Mouse (Mus musculus) midbrain, embryonic 10.5 days (tissue): ENCODE data around the gene Aff3. TPM values are rescaled to one million over a fixed set of nuclear protein-coding genes. Genes with fewer than 3 reads are reported as not detected.
A peak's percentile ranks its signal among the peaks of the same experiment; 100 is the strongest.
"Not testable (repeated sequence)": the region's sequence is repeated elsewhere in the genome, so short reads cannot be mapped to it uniquely, and the experiment has no call there.

ENCODE experiments used
- DNase-seq: peaks from one replicate; pipeline ENCODE4 v3.0.0-alpha.2; 2017; ENCODE audit warnings: low spot score
- H3K27ac ChIP-seq: fragments of 300-500 bp; sonication (generic); replicated peaks from 2 replicates; pipeline ENCODE4 v1.5.1; 2016; ENCODE audit warnings: mild to moderate bottlenecking
- H3K27me3 ChIP-seq: fragments of 300-500 bp; sonication (generic); 2 replicates; pipeline ENCODE4 v1.6.1; 2016; ENCODE audit warnings: low read depth, mild to moderate bottlenecking; ENCODE audit not compliant: poor library complexity, severe bottlenecking
- H3K36me3 ChIP-seq: fragments of 300-500 bp; sonication (generic); 2 replicates; pipeline ENCODE4 v1.6.1; 2016; ENCODE audit warnings: mild to moderate bottlenecking, moderate library complexity
- H3K4me1 ChIP-seq: fragments of 300-500 bp; sonication (generic); 2 replicates; pipeline ENCODE4 v1.6.1; 2016
- H3K4me3 ChIP-seq: fragments of 300-500 bp; sonication (generic); 2 replicates; pipeline ENCODE4 v1.5.1; 2016; ENCODE audit warnings: mild to moderate bottlenecking, moderate library complexity
- H3K9me3 ChIP-seq: fragments of 300-500 bp; sonication (generic); replicated peaks from 2 replicates; pipeline ENCODE4 v1.6.1; 2016; ENCODE audit warnings: mild to moderate bottlenecking
- WGBS: fragments of 180-500 bp; shearing (Covaris S2); methylation state at CpG from one replicate; pipeline ENCODE4 v1.1.7; 2016; 5-methylcytosine and 5-hydroxymethylcytosine counted together
- polyA plus RNA-seq: library from polyadenylated mRNA; unstranded; fragments of >200 nt; fragmentation: Nextera tagmentation; extraction: Ambion mirVana; gene quantifications from 2 replicates; pipeline ENCODE4 v1.2.1, GENCODE M21; 2016

The Aff3 gene
- polyA plus RNA-seq, 1 experiment from 2014 or later, result 3.0 TPM

GRCm38 (mm10) chr1:38447581-38447980, 217.2 kb downstream of the Aff3 start:
- 96% methylated on average over 2 of the region's 2 CpGs for WGBS
- Histone ChIP-seq H3K27ac (no peak overlapping the region), H3K9me3 (no peaks in the 10 kb centered on the region), H3K4me1 (peaks cover 54% of the 10 kb centered on the region), H3K27me3 (no peaks in the 10 kb centered on the region), H3K36me3 (no peaks in the 10 kb centered on the region), H3K4me3 (no peak overlapping the region)
- no peak for DNase-seq

GRCm38 (mm10) chr1:38446152-38446820, 218.5 kb downstream of the Aff3 start:
- WGBS, result 91% methylated on average over 12 of the region's 12 CpGs
- H3K36me3 ChIP-seq, result no peaks in the 10 kb centered on the region
- peaks cover 67% of the 10 kb centered on the region for H3K4me1 ChIP-seq
- H3K27ac ChIP-seq, result no peak overlapping the region
- no peak overlapping the region for H3K4me3 ChIP-seq
- DNase-seq, result no peak
- no peaks in the 10 kb centered on the region for H3K9me3 ChIP-seq
- no peaks in the 10 kb centered on the region for H3K27me3 ChIP-seq

GRCm38 (mm10) chr1:38442887-38443286, 221.9 kb downstream of the Aff3 start:
- WGBS, result 86% methylated on average over 3 of the region's 3 CpGs
- H3K9me3 ChIP-seq, result no peaks in the 10 kb centered on the region
- peaks cover 75% of the 10 kb centered on the region for H3K4me1 ChIP-seq
- no peaks in the 10 kb centered on the region for H3K27me3 ChIP-seq
- no peak overlapping the region for H3K4me3 ChIP-seq
- no peak for DNase-seq
- H3K36me3 ChIP-seq, result no peaks in the 10 kb centered on the region
- peak overlapping the region; percentile 38; the same call in 1 of the 2 replicates for H3K27ac ChIP-seq

- no peaks in the 10 kb centered on the region for H3K27me3 ChIP-seq
- H3K9me3 ChIP-seq, result no peaks in the 10 kb centered on the region
- no peak overlapping the region for H3K4me3 ChIP-seq
- WGBS, result 80% methylated on average over 9 of the region's 9 CpGs
- no peak for DNase-seq
- peaks cover 79% of the 10 kb centered on the region for H3K4me1 ChIP-seq
- H3K36me3 ChIP-seq, result no peaks in the 10 kb centered on the region
- peak overlapping the region; percentile 38; the same call in 1 of the 2 replicates for H3K27ac ChIP-seq
Measured at GRCm38 (mm10) chr1:38442479-38442878, 222.3 kb downstream of the Aff3 start.

DNA sequence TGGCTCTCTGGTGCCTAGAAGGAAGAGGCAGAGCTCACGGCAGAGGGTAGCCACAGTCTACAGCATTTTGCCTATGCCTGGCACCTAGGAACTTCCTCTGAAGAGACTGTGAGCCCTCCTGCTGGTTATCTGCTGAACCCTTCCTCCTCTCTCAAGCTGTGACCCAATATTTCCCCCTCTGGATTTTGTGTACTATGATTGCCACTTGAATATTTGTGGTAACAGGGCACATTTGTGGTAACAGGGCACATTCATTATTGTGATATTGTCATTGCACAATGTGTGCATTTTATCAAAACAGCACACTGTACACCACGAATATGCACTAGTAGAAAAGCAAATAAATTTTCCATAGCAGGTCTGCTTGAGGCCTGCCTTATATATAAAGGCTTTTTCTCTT, 223.0 kb downstream of the Aff3 start:
- no peak overlapping the region for H3K4me3 ChIP-seq
- 69% methylated on average over 2 of the region's 2 CpGs for WGBS
- H3K9me3 ChIP-seq, result no peaks in the 10 kb centered on the region
- H3K27me3 ChIP-seq, result no peaks in the 10 kb centered on the region
- H3K36me3 ChIP-seq, result no peaks in the 10 kb centered on the region
- peaks cover 83% of the 10 kb centered on the region for H3K4me1 ChIP-seq
- no peak overlapping the region; the same call in 1 of the 2 replicates for H3K27ac ChIP-seq
- DNase-seq, result no peak

- no peak for DNase-seq
- no peaks in the 10 kb centered on the region for H3K27me3 ChIP-seq
- H3K4me1 ChIP-seq, result peaks cover 87% of the 10 kb centered on the region
- H3K27ac ChIP-seq, result peak overlapping the region; percentile 72
- 63% methylated on average over 6 of the region's 6 CpGs for WGBS
- no peaks in the 10 kb centered on the region for H3K36me3 ChIP-seq
- H3K4me3 ChIP-seq, result no peak overlapping the region
- no peaks in the 10 kb centered on the region for H3K9me3 ChIP-seq
Measured at GRCm38 (mm10) chr1:38440471-38440815, 224.3 kb downstream of the Aff3 start.

DNA sequence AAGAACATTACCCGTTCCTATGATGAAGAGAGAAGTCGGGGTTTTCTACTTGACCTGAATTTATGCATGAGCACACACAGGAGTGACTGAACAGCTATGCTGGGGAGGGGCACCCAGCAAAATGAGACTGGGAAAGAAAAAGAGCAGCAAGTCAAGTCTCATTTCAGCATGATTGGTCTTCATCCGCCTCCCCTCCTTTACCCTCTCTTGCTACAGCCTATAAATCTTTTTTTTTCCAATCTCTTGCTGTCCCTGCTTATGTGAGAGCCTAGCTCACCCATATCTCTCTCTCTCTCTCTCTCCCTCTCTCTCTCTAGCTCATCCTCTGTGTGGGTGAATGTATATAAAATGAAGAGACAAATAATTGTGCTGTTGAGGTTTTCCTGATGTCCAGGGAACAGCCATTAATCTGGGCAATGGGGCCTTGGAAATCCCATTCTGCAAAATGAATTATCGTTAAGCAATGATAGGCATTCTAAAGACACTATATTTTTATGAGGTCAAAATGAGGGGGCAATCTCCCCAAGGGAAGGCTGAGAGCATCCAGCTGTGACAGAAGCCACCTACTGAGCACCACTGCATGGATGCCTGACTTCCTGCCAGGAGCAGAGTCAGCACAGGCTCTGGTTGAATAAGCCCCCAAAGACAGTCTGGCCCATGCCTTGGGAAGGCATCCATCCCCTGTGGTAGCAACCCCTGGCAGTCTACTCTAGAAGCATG, 224.8 kb downstream of the Aff3 start:
- 35% methylated on average over 4 of the region's 4 CpGs for WGBS
- Histone ChIP-seq H3K36me3 (no peaks in the 10 kb centered on the region), H3K27me3 (no peaks in the 10 kb centered on the region), H3K4me3 (peak overlapping the region; percentile 11; the same call in 1 of the 2 replicates), H3K9me3 (no peaks in the 10 kb centered on the region), H3K27ac (peak overlapping the region; percentile 72), H3K4me1 (peaks cover 87% of the 10 kb centered on the region)
- no peak for DNase-seq

- H3K27me3 ChIP-seq, result no peaks in the 10 kb centered on the region
- no peak for DNase-seq
- H3K9me3 ChIP-seq, result no peaks in the 10 kb centered on the region
- no peaks in the 10 kb centered on the region for H3K36me3 ChIP-seq
- 47% methylated on average over 4 of the region's 4 CpGs for WGBS
- peak overlapping the region; percentile 72 for H3K27ac ChIP-seq
- H3K4me1 ChIP-seq, result peaks cover 77% of the 10 kb centered on the region
- H3K4me3 ChIP-seq, result no peak overlapping the region
Measured at GRCm38 (mm10) chr1:38438447-38438846, 226.3 kb downstream of the Aff3 start.

DNA sequence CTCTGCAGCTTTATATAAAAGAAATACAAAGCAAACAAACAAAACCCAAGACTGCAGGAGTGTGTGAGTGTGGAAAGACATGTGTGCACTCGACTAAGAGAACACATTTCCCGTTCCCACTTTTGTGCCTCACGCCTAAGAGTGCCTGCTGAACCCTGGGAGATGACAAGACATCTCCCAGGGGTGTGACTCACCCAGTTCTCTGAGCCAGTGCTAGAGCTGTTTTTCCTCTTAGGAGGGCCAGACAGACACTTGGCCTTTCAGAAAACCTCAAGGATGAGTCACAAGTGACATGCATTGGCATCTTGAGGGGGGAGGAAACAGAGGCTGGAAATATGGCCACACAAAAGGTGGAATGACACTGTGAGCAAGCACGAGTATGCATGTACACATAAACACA, 227.1 kb downstream of the Aff3 start:
- H3K4me1 ChIP-seq, result peaks cover 69% of the 10 kb centered on the region
- no peaks in the 10 kb centered on the region for H3K9me3 ChIP-seq
- no peaks in the 10 kb centered on the region for H3K36me3 ChIP-seq
- DNase-seq, result no peak
- no peak overlapping the region for H3K4me3 ChIP-seq
- WGBS, result 76% methylated on average over 4 of the region's 4 CpGs
- H3K27ac ChIP-seq, result 0 out of 2 replicates have a peak overlapping the region, but pooled peaks have one; percentile 9
- no peaks in the 10 kb centered on the region for H3K27me3 ChIP-seq

DNA sequence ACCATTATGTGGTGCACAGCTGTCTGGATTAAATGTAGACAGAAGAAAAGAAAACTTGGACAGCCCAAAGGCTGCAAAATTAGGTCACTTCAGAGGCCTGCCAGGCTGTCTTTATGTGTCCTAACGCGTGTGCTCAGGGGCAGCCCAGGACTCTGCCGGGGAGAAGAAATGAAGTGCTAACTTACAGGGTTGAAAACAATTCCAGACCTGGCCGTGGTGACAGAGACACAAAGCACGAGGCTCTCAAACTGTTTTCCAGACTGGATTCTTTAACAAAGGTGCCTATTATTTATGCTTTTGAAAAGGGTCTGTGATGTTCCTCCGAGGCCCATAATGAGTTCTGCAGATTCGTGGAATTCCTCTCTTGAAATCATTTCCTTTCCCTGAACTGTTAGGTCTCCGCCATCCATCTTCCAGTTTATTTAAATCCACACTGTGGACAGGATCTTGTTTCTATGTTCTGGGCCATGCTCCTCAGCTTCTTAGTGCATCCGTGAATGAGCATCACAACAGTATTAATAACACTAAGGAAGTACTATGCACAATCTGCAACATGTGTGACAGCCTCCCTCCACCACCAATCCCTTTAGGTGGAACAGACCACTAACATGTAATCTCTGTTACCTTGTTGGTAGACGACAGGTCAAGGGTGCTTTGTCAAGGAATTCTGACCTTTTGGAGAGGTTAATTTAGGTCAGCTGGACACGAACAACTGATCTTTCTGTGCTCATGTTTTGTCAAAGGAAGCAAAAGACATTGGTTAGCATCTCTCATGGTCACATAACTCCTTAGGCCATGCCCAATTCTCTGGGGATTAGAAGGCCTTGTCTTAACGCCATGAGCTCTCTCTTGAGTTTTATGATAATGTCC, 228.0 kb downstream of the Aff3 start:
- 30% methylated on average over 12 of the region's 12 CpGs for WGBS
- Histone ChIP-seq H3K4me1 (peaks cover 59% of the 10 kb centered on the region), H3K27me3 (no peaks in the 10 kb centered on the region), H3K36me3 (no peaks in the 10 kb centered on the region), H3K27ac (peak overlapping the region; percentile 38; the same call in 1 of the 2 replicates), H3K9me3 (no peaks in the 10 kb centered on the region), H3K4me3 (no peak overlapping the region)
- no peak for DNase-seq

DNA sequence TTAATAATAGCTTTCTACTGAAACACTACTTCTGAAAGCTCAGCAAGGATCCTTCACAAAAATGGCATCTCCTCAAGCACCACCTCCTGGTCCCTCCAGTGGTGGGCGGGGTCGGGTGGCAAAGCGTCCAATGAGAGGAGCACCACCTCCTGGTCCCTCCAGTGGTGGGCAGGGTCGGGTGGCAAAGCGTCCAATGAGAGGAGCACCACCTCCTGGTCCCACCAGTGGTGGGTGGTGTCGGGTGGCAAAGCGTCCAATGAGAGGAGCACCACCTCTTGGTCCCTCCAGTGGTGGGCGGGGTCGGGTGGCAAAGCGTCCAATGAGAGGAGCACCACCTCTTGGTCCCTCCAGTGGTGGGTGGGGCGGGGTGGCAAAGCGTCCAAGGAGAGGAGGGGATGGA, 234.4 kb downstream of the Aff3 start:
- DNase-seq, H3K27me3 ChIP-seq, H3K9me3 ChIP-seq, H3K27ac ChIP-seq, H3K36me3 ChIP-seq, H3K4me1 ChIP-seq, H3K4me3 ChIP-seq: not testable (repeated sequence)
- WGBS, result 95% methylated on average over 12 of the region's 12 CpGs

GRCm38 (mm10) chr1:38428708-38429683, 235.8 kb downstream of the Aff3 start:
- no peak overlapping the region for H3K4me3 ChIP-seq

More at GRCm38 (mm10) chr1:38428708-38429683, 235.8 kb downstream of the Aff3 start:
- Histone ChIP-seq H3K36me3 (no peaks in the 10 kb centered on the region), H3K4me1 (peaks cover 10% of the 10 kb centered on the region; the same call in 1 of the 2 replicates), H3K9me3 (no peaks in the 10 kb centered on the region), H3K27ac (no peak overlapping the region), H3K27me3 (no peaks in the 10 kb centered on the region)
- DNase-seq, result no peak
- WGBS, result 77% methylated on average over 13 of the region's 13 CpGs
